Mouse (Mus musculus): Measurements from ENCODE around the gene Tmem39a.

- no peak for TF ChIP-seq CTCF (IDR thresholded peaks at IDR 0.05; ENCODE audit: insufficient read depth, low read depth, low read length)
- TF ChIP-seq POLR2A (IDR thresholded peaks at IDR 0.05; ENCODE audit: insufficient read depth, low read depth, low read length) = no peak
These were observed 55.1 kb downstream of the Tmem39a start for GRCm38 (mm10) chr16:38613646-38614045.

Data from olfactory bulb, adult 2 months (tissue).